Mouse (Mus musculus): ENCODE results near the gene Dazap2.

DNA sequence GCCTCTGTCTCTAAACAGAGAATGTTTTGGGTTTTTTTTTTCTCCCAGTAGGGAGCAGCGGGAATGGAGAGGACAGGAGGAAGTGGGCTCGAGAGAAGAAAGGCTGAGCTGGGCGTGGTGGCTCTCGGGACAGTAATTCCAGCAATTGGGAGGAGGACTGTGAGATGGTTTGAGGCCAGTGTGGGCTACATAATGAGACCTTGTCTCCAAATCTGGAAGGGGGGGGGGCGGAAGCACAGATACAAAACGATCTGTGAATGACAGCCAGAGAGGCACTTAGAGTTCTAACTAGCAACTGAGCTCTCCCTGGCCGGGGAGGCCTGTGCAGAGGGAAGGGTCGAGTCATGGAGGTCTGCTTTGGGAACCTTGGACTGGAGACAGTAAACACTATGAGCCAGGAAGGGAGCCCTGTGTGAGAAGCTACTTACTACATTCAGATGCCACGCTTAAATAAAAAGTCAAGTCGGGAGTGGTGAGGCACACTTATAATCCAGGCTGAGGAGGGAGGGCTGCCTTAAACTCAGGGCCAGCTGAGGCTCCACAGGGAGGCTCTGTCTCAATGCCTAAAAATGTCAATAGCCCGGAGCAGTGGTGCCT lies 12.7 kb downstream of the Dazap2 start:
- no peak for TF ChIP-seq CTCF (IDR thresholded peaks at IDR 0.05; ENCODE audit: control insufficient read depth, insufficient read depth, insufficient replicate concordance, low read depth, low read length)
- no peak for TF ChIP-seq POLR2A (IDR thresholded peaks at IDR 0.05; ENCODE audit: control insufficient read depth, low read depth, low read length)

Data from testis, adult 2 months (tissue).